Mouse (Mus musculus): ENCODE data around the gene Rdm1.

Gene Rdm1

DNA sequence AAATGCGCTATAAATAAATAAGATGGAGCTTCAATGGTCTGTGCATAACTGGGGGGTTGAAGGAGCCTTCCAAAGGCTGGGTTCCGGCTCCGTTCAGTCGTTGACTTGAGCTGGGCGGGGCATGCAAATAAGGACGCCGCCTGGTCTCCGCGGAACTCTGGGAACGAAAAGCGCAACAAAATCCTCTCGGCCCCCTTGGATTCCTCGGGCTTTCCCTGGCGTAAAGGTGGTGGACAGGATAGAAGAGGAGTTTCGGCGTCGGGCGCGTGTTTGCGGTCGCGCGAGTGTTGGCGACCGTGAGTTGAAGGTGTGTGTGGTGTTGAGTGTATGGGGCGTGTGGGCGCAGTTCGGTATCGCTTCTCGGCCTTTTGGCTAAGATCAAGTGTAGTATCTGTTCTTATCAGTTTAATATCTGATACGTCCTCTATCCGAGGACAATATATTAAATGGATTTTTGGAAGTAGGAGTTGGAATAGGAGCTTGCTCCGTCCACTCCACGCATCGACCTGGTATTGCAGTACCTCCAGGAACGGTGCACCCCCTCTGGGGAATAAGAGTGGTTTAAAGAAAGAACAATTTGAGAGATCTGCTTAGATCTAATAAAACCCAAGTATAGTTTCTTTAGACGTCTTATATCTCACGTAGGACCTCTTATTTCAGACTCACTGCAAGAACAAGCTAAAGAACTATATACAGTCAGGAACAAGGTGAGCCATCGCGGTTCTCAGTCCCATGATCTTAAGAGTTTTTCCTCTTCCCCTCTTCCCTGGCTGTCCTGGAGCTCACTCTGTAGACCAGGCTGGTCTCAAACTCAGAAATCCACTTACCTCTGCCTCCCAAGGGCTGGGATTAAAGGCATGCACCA is 31.1 kb downstream of the Rdm1 start:
- under 1% methylated on average over 38 of the region's 40 CpGs for WGBS

DNA sequence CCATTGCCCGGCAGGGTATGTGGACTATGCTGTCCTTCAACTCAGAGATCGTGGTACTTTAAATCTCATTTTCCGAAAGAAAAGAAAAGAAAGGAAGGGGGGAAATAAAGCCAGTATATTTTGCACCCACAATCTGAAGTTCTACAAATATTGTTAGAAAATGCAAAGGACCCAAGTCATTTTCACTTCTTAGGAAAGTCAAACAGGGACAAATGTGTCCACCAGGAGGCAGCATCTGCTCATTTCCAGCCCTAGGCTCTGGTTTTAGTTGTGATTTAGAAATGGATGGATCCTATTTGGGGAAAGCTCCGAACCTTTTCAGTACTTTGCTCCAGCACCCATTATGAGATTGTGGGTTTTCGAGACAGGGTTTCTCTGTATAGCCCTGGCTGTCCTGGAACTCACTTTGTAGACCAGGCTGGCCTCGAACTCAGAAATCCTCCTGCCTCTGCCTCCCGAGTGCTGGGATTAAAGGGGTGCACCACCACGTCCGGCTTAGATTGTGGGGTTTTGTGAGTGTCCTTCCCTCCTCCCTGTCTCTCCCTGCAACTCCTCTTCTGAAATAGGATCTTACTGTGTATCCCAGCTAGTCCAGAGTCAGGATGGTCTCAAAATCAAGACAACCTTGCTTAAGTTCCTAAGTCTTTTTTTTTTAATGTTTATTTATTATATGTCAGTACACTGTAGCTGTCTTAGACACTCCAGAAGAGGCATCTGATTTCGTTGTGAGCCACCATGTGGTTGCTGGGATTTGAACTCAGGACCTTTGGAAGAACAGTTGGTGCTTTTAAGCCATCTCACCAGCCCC is 32.0 kb downstream of the Rdm1 start:
- 25% methylated on average over 10 of the region's 10 CpGs for WGBS

DNA sequence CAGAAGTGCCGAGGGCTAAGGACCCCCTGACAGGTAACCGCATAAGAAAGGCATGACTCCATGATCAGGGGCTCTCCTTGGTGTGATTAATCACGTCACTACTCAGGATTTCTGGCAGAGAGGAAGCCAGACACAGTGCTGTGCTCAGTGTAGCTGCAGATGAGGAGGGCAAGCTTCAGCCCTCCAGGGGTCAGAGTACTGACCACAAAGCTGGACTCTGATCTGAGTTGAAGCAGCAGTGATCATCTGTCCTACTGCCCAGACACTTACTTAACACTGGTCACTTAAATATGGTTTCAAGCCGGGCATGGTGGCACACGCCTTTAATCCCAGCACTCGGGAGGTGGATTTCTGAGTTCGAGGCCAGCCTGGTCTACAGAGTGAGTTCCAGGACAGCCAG is 34.2 kb downstream of the Rdm1 start:
- WGBS: 83% methylated on average over 7 of the region's 7 CpGs

DNA sequence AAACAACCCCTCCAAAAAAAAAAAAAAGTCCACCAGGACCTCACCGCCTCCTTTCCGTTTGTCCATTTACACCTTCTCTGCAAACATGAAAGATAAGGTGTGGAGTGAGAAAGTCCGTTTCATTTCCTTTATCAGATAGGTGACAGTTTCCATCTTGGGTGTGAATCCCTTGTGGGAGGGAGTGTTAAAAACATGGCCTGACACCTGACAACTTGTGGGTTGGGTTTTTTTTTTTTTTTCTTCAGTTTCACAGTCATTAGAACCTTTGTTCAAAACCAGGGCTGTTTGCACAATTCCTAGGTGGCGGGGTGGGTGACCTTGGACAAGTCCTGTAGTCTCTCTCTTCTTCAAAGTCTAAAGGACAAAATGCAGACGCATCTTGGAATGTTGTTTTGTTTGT is 34.8 kb downstream of the Rdm1 start:
- WGBS: 80% methylated on average over 5 of the region's 5 CpGs

DNA sequence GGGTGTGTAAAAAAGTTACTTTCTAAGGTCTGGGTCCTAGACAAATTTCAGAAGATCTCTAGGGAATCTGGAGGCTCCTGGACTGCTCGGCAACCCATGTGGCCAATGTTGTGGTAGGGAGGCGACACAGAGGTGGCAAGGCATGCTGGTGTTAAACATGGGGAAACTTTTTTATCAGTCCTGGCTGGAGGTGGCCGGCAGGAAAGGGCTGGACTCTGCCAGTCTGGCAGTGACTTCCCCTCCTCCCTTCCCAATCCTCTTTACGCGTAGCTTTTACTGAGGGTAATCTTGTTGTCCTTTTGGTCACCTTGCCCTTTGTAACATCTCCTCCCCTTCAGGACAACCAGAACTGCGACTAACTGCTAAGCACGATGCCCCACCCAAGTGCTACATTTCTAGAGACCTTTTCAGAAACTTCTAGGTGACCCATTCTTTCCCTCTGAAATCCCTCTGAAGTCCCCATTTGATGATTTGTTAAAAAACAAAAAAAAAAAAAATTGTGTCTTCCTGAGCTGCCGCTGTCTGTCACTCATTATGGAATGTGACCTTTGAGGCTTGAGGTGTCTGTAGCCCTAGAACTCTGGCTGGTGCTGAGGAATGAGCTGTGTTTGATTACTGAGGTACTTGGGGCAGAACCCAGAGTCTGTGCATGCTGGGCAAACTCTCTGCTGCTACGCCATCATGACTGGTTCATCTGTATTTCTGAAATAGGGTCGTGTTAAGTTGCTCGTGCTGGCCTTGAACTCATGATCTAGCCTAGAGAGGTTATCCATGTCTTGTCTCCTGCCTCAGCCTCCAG is 36.4 kb downstream of the Rdm1 start:
- 78% methylated on average over 11 of the region's 11 CpGs for WGBS

DNA sequence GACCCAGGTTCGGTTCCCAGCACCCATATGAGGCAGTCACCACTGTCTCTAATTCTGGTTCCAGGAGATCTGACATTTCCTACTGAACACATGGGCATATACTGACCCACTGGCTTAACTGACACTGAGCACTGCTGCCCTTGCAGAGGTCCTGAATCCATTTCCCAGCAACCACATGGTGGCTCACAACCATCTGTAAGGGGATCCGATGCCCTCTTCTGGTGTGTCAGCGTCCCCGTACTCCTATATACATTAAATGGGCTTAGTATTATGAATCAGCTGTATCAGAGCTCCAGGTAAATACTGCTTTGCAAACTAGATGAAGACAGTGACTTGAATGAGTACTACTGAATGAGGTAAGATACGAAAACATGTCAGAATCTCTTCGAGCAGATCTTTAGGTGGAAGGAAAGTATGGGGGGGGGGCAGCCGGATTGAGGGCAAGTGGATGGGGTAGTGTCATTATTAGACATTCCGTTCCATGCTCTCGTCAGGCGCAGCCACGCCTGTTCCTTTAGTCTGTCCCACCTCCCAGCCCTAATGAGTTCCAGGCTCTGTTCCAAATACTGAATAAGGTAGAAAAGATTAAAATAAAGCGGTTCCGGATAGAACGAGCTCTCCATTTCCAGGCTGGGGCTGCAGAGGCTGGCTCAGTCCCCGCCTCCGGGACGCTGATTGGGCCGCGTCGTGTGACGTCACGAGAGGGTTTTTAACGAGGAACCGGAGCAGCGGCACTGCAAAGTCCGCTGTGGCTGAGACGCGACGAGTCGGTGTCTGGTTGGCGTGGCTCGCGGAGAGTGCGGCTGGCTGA is 38.0 kb downstream of the Rdm1 start, which contains the start of gene Arl4d:
TSS of gene Arl4d (plus strand) at position 717 of the 811 bp plus-strand sequence.
- 4% methylated on average over 34 of the region's 34 CpGs for WGBS

DNA sequence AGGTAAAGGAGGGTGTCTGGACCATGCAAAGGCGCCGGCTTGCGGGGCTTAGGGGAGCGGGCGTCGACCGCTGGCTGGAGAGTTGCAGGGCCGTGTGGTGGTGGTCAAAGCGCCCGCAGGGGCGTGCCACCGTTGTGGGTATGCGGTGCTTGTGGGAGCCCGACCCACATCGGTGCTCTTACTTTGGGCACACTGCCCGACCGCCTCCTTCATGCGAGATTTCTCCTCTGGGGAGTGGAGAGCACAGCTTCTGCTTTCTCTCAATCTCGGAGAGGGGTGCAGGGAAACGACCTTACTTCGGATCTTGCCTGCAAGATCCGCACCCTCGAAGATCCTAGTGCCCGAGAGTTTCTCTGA is 38.6 kb downstream of the Rdm1 start:
- 1% methylated on average over 23 of the region's 24 CpGs for WGBS

DNA sequence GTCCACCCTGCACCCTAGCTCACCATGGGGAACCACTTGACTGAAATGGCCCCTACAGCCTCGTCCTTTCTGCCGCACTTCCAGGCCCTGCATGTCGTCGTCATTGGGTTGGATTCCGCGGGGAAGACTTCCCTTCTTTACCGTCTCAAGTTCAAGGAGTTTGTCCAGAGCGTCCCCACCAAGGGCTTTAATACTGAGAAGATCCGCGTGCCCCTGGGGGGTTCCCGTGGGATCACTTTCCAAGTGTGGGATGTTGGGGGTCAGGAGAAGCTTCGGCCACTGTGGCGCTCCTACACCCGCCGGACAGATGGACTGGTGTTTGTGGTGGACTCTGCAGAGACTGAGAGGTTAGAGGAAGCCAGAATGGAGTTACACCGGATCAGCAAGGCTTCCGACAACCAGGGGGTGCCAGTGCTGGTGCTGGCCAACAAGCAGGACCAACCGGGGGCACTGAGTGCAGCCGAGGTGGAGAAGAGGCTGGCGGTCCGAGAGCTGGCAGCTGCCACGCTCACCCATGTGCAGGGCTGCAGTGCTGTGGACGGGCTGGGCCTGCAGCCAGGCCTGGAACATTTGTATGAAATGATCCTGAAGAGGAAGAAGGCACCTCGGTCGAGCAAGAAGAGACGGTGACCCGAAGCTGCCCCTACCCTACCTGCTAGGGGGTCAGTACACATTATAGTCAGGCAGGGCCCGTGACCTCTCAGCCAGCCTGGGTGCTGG is 39.8 kb downstream of the Rdm1 start:
- WGBS: 51% methylated on average over 28 of the region's 28 CpGs

DNA sequence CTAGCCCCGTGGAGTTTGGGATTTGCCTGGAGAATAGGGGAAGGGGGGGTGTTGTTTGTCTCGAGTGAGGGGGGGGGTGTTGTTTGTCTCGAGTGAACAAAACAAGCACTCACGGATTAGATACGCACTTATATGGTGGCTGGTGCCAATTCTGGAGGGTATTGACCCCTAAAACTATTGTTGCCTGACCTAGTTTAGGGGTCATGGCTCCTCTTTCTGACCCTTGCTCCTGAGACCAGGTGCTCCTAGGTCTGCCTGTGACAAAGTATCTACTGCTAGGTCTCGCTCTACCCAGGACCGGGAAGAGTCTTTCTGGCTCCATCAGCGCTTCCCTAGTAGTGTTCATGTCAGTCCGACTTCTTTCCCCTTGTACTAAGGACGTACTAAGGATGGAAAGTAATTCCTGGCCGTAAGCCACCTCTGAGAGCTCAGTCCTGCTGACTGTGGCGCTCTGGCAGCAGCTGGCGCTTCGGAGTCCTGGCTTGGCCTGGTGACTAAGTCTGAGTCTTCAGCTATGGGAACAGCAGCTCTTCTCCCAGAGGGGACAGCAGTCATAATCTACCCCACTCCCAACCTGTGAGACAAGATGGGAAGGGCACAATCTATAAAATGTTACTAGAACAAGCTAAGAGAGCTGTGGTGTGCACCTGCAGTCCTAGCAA is 41.0 kb downstream of the Rdm1 start:
- 17% methylated on average over 14 of the region's 14 CpGs for whole genome bisulfite sequencing

DNA sequence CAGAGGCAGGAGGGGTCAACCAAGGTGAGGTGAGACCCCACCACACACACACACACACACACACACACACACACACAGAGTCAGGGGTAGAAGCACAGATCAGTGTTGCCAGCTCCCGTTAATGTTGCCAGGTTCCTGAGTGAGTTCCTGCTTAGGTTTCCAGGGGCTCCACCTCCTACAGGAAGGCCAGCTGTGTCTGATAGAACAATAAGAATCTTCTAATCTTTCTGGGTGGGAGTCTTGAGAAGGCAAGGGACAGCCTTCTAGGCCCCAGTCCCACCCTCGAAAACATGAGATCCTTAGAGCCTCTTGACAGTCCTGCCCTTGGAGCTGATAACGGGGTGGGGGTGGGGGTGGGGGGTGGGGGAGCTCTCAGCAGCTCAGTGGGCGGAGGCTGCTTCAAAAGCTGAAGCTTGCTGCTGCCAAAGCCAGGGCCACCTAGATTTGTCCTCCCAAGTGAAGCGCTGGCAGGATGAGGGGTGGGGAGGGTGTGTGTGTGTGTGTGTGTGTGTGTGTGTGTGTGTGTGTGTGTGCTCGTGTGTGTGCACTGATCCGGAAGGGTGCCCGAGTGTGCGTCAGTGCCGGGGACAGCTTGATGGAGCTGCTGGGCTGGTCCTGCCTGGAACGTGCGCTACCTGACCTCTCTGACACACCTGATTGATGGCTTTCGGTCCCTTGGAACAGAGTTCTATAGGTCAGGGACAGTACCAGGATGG is 41.7 kb downstream of the Rdm1 start:
- 18% methylated on average over 13 of the region's 13 CpGs for WGBS

DNA sequence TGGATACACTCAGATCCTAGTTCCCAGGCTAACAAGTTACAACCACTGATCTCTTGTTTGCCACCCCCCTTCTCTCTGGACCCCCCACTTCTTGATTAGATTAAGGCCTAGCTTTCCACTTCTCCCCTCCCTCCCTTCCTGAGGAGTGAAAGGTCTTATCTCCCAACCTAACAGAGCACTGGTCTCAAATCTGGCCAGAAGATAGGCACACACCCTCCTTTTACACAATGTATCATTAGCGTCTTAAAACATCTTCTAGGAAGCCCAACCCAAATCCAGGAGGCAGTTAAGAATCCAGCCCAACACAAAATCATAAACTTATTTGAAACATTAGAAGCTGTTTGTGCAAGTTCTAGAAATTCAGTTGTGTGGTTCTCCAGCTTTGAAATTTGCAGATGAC is 43.3 kb downstream of the Rdm1 start:
- 71% methylated on average over 1 of the region's 1 CpGs for WGBS

DNA sequence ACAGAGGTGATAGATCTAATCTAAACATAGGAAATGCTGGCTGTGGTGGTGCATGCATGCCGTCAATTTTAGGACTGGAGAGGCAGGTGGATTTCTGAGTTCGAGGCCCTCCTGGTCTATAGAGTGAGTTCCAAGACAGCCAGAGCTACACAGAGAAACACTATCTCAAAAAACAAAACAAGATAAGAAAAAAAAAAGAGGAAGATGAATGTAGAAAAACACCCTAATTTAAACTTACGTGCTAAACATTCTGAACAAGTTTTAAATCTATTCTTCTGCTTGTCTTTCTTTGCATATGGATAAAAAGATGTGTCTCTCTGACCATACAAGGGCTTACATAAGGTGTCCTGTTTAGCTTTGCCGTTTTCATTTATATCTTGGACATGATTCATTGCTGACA is 44.3 kb downstream of the Rdm1 start:
- WGBS: 55% methylated on average over 4 of the region's 4 CpGs

DNA sequence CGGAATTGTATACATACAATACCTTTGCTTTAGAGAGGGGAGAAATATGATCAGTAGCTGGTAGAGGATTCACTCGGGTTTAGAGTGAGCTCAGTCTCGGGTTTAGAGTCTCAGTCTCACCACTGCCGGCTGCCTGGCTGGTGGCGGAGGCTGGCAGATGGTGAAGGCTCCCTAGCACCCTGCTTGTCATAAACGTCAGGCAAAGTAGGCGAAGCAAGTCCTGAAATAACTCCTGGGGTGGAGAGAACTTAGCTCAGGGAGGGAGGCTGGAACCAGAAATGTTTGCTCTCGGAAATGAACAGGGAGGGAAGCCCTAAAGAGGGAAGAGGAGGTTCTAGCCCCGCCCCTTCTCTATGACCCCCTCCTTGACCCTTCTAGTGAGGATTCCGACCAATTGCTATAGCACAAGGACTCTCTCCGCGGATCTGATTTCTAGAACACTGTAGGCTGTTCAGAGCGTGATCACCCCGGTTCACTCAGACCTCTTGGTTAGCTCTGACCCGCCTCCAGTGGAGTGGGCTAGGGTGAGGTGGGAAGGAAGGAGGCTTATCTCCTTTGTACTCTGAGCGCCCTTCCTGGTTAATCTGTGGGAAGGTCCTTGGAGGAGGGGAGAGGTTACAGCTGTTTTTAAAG is 46.1 kb downstream of the Rdm1 start:
- 16% methylated on average over 16 of the region's 16 CpGs for WGBS

DNA sequence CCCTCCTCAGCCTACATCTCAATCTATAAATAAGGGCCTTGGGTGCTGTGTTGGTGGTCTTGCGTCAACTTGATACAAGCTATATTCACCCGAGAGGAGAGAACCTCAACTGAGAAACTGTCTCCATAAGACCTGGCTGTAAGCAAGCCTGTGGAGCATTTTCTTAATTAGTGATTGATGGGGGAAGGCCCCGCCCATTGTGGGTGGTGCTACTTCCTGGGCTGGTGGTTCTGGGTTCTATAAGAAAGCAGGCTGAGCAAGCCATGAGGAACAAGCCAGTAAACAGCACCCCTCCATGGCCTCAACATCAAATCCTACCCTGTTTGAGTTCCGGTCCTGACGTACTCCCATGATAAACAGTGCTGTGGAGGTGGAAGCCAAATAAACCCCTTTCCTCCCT is 47.1 kb downstream of the Rdm1 start:
- WGBS: 92% methylated on average over 5 of the region's 5 CpGs

DNA sequence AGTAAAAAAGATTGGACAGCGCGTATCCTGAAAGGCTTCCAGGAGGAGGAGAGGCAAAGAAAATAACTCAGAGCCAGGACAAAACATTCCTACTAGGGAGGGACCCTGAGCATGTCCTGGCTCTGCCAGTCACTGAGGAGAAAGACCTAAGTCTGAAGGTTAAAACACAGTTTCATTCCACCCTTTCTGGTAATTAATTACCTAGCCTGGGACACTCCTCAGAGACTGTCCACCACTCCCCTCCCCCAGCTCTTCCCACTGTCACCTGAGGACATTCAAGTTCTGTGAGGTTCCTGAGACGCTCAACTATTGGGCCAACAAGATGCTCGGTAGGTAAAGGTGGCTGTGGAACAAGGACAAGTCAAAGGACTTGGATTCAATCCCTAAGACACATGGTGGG is 48.4 kb downstream of the Rdm1 start:
- WGBS: 96% methylated on average over 4 of the region's 4 CpGs

DNA sequence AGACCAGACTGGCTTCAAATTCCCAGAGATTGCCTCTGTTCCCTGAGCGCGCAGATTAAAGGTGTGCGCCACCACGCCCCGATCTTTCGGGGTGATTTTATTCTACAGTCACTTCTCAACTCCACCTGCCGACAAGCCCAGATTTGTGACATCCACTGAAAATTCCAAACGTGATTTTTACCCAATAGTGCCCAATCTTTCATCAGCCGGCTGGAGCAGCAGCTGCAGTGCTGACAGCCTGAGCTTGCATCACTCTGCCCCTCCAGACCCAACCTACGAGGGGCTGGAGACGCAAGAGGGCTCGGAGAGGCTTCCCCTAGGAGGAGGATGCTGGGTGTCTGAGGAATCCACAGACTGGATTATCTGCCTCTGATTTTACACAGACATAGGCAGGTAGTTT is 50.7 kb downstream of the Rdm1 start:
- 82% methylated on average over 12 of the region's 12 CpGs for WGBS

DNA sequence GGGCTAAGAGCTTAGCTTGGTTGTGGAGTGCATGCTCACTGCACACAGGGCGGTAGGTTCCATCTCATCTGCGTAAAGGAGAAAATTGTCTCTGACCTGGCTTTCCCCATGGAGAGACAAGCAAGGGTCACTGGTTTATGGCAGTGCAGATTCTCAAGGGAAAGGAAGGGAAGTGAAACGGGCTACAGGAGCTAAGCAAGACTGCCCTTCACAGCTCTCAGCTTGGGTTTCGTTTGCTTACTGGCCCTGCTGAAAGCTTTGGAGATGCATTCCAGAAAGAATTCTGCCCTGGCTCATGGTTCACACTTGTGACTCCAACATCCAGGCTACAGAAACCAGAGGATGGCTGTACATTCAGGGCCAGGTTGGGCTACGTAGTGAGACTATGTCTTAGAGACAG is 51.8 kb downstream of the Rdm1 start:
- 87% methylated on average over 5 of the region's 5 CpGs for WGBS

DNA sequence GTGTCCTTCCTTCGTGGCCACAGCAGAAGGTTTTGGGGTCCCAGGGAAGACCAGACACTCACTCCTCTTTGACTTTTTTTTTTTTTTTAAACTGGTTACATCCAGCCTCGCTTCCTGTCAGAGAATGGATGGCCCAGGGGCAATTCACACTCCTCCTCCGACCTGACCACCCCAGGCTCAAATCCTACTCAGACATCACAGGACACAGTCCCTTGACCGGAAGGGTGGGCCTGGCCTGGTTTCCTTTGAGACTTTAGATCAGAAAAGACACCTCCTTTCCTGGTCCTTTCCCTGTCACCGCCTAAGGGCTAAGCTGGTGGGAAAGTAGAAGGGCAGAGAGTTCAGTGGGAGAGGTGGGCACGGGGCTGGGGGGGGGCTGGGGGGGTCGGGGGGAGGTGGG is 52.9 kb downstream of the Rdm1 start:
- 57% methylated on average over 7 of the region's 7 CpGs for WGBS

Measured in cerebral cortex, adult 2 months (tissue).